Mouse (Mus musculus) megakaryocyte-erythroid progenitor cell, adult 5-6 weeks (primary cell): Measurements from ENCODE around the gene Dcaf8. TPM values are rescaled to one million over a fixed set of nuclear protein-coding genes. Genes with fewer than 3 reads are reported as not detected.

Experiments
- total RNA-seq, 2 experiments: library from RNA; stranded (forward) in 1 of 2; stranded (reverse) in 1 of 2; fragments of 200-1000, 215-1000 nt in 1 of 2; fragments of >200 nt in 1 of 2; fragmentation: Nextera tagmentation in 1 of 2; gene quantifications; 2 replicates each; pipeline ENCODE4 v1.2.3; 2014 to 2017

The Dcaf8 gene
- total RNA-seq, 2 experiments from 2014 or later = 106 to 142 TPM

Other genes starting within 250 kb of the Dcaf8 start
- 3.7 and 17.0 TPM in 2 replicates for gene Slamf6, start 230.6 kb upstream of the Dcaf8 start, total RNA-seq (2014; fragmentation: Nextera tagmentation)
- 0.50 and 3.5 TPM in 2 replicates for gene Slamf6, start 230.6 kb upstream of the Dcaf8 start, total RNA-seq (2017)
- gene Vangl2, start 119.6 kb upstream of the Dcaf8 start, total RNA-seq (2014; fragmentation: Nextera tagmentation) = 1.6 and 1.9 TPM in 2 replicates
- 0.42 and 2.6 TPM in 2 replicates for gene Vangl2, start 119.6 kb upstream of the Dcaf8 start, total RNA-seq (2017)
- not detected in 2 replicates for gene Nhlh1, start 90.5 kb upstream of the Dcaf8 start, total RNA-seq (2014; fragmentation: Nextera tagmentation)
- gene Nhlh1, start 90.5 kb upstream of the Dcaf8 start, total RNA-seq (2017) = not detected in 2 replicates
- gene Copa, start 65.6 kb upstream of the Dcaf8 start, total RNA-seq (2014; fragmentation: Nextera tagmentation) = 107 and 133 TPM in 2 replicates
- gene Copa, start 65.6 kb upstream of the Dcaf8 start, total RNA-seq (2017) = 107 and 114 TPM in 2 replicates
- 42.0 and 57.3 TPM in 2 replicates for gene Ncstn, start 65.3 kb upstream of the Dcaf8 start, total RNA-seq (2014; fragmentation: Nextera tagmentation)
- 19.7 and 24.6 TPM in 2 replicates for gene Ncstn, start 65.3 kb upstream of the Dcaf8 start, total RNA-seq (2017)
- gene Pex19, start 21.3 kb upstream of the Dcaf8 start, total RNA-seq (2014; fragmentation: Nextera tagmentation) = 31.6 and 53.9 TPM in 2 replicates
- 45.1 and 48.2 TPM in 2 replicates for gene Pex19, start 21.3 kb upstream of the Dcaf8 start, total RNA-seq (2017)
- gene Pea15a, start 58.7 kb downstream of the Dcaf8 start, total RNA-seq (2014; fragmentation: Nextera tagmentation) = 0.50 and 4.7 TPM in 2 replicates
- 2.0 TPM in 1 of 2 replicates, not detected in the other for gene Pea15a, start 58.7 kb downstream of the Dcaf8 start, total RNA-seq (2017)
- not detected in 2 replicates for gene Casq1, start 71.8 kb downstream of the Dcaf8 start, total RNA-seq (2014; fragmentation: Nextera tagmentation)
- not detected in 2 replicates for gene Casq1, start 71.8 kb downstream of the Dcaf8 start, total RNA-seq (2017)
- gene Atp1a4, start 110.3 kb downstream of the Dcaf8 start, total RNA-seq (2014; fragmentation: Nextera tagmentation) = not detected in 2 replicates
- gene Atp1a4, start 110.3 kb downstream of the Dcaf8 start, total RNA-seq (2017) = not detected in 2 replicates
- gene Igsf8, start 113.6 kb downstream of the Dcaf8 start, total RNA-seq (2014; fragmentation: Nextera tagmentation) = 9.3 and 23.6 TPM in 2 replicates
- gene Igsf8, start 113.6 kb downstream of the Dcaf8 start, total RNA-seq (2017) = 9.7 and 16.4 TPM in 2 replicates
- gene Atp1a2, start 150.0 kb downstream of the Dcaf8 start, total RNA-seq (2014; fragmentation: Nextera tagmentation) = not detected in 2 replicates
- gene Atp1a2, start 150.0 kb downstream of the Dcaf8 start, total RNA-seq (2017) = not detected in 2 replicates
- gene Kcnj9, start 181.2 kb downstream of the Dcaf8 start, total RNA-seq (2014; fragmentation: Nextera tagmentation) = not detected in 2 replicates
- gene Kcnj9, start 181.2 kb downstream of the Dcaf8 start, total RNA-seq (2017) = not detected in 2 replicates
- gene Kcnj10, start 193.1 kb downstream of the Dcaf8 start, total RNA-seq (2014; fragmentation: Nextera tagmentation) = not detected in 2 replicates
- 0.15 and 0.75 TPM in 2 replicates for gene Kcnj10, start 193.1 kb downstream of the Dcaf8 start, total RNA-seq (2017)
- 12.9 and 18.2 TPM in 2 replicates for gene Pigm, start 228.5 kb downstream of the Dcaf8 start, total RNA-seq (2014; fragmentation: Nextera tagmentation)
- gene Pigm, start 228.5 kb downstream of the Dcaf8 start, total RNA-seq (2017) = 16.4 and 16.8 TPM in 2 replicates